Mouse (Mus musculus): ENCODE results near the gene Tldc1.

- no peak for TF ChIP-seq CTCF (IDR thresholded peaks at IDR 0.05; ENCODE audit: borderline replicate concordance, insufficient read depth, low read length)
- no peak for TF ChIP-seq POLR2A (IDR thresholded peaks at IDR 0.05; ENCODE audit: low read depth, low read length)
Measured at GRCm38 (mm10) chr8:119713421-119713820, 64.8 kb downstream of the Tldc1 start.

Data from embryonic fibroblast, embryonic 13.5 days (primary cell).